Mouse (Mus musculus) spleen, embryonic (tissue): Measurements from ENCODE around the gene Nat8f2.
"Not testable (repeated sequence)": the region's sequence is repeated elsewhere in the genome, so short reads cannot be mapped to it uniquely, and the experiment has no call there.

ENCODE experiments used
- CTCF ChIA-PET: fragments of 350-600 bp; sonication (Branson Sonifier 250); formaldehyde crosslinking; loops from one replicate; lab custom pipeline; 2022; lab: Charles Lee

Nat8f2 gene

GRCm38 (mm10) chr6:85864900-85865639, 3.9 kb downstream of the Nat8f2 start:
- CTCF ChIA-PET = interaction anchor here (0.6 kb wide), 1 partner anchor 1953 kb away, joined by 6 read pairs; no protein-coding TSS in a partner anchor

GRCm38 (mm10) chr6:85863840-85864239, 5.1 kb downstream of the Nat8f2 start:
- CTCF ChIA-PET = no interaction called here

DNA sequence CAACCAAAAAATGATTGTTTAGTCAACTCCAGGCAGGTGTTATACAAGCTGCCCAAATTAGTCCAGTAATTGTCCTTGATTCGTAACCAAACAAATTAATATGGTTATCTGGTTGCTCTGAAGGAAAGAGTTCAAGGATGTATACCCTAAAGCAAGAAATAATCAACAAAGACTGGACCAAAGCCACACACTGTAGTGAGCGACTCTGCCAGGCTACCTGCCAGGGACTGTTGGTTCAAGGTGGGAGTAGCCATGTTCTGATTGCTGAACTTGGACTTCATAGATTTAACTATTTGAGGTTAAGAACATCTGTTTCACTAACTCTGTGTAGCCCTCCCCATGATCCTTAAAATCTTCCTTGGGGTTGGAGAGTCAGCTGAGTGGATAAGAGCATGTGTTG, 5.8 kb downstream of the Nat8f2 start:
- CTCF ChIA-PET = no interaction called here

DNA sequence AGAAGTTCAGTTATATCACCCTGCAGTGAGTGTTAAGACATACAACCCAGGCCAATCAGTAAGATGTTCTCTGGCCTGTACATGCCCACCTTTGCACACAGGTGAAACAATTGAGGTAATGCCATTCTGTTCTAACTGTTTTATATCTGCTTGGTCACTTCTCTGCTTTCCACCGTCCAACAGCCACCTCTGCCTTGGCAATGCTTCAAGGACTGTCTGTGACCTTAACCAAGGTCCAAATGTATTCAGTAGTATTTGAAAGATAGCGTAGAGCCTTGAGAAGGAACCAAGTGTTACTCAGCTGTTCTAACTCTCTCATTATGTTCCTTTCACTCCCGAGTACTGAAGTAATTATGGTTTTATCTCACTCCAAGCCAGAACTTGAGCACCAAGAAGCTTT, 6.4 kb downstream of the Nat8f2 start:
- CTCF ChIA-PET = no interaction called here

GRCm38 (mm10) chr6:85861247-85861646, 7.7 kb downstream of the Nat8f2 start:
- CTCF ChIA-PET = no interaction called here

GRCm38 (mm10) chr6:85856194-85856678, 12.7 kb downstream of the Nat8f2 start:
- CTCF ChIA-PET = no interaction called here

- CTCF ChIA-PET = no interaction called here
Observed at GRCm38 (mm10) chr6:85853481-85853880, 15.5 kb downstream of the Nat8f2 start.

- CTCF ChIA-PET = no interaction called here
Observed at GRCm38 (mm10) chr6:85851062-85851773, 17.7 kb downstream of the Nat8f2 start.

DNA sequence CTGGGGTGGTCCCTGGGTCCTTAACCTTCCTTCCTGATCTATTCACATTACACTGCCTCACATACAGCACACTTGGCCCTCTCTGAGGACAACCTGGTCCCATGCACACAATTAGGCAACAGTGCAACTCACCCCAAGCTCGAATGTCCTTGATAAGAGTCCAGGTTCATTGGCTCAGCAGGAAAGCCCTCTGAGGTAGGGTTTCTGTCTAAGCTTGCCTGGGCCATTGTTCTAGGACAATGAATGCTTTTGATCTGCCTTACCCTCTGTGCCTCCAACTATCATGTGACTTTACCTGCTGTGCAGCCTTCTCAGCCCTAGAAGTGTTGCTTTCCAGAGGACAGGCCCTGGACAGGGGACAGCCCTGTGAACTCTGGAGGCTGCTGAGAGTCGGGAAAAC, 19.7 kb downstream of the Nat8f2 start:
- CTCF ChIA-PET = no interaction called here

GRCm38 (mm10) chr6:85848140-85848539, 20.8 kb downstream of the Nat8f2 start:
- CTCF ChIA-PET = no interaction called here

GRCm38 (mm10) chr6:85846921-85847320, 22.0 kb downstream of the Nat8f2 start:
- CTCF ChIA-PET = no interaction called here

DNA sequence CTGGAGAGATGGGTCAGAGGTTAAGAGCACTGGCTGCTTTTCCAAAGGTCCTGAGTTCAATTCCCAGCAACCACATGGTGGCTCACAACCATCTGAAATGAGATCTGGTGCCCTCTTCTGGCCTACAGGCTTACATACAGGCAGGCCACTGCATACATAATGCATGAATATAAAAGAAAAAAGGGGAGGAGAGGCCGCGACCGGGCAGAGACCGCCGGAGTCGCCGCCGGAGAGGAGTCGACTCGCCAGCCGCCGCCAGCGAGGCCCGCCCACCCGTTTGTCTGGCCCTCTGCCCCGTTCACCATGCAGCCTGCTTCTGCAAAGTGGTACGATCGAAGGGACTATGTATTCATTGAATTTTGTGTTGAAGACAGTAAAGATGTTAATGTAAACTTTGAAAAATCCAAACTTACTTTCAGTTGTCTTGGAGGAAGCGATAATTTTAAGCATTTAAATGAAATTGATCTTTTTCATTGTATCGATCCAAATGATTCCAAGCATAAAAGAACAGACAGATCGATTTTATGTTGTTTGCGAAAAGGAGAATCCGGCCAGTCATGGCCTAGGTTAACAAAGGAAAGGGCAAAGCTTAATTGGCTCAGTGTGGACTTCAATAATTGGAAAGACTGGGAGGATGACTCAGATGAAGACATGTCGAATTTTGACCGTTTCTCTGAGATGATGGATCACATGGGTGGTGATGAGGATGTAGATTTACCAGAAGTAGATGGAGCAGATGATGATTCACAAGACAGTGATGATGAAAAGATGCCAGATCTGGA, 25.1 kb downstream of the Nat8f2 start:
- CTCF ChIA-PET = not testable (repeated sequence)

DNA sequence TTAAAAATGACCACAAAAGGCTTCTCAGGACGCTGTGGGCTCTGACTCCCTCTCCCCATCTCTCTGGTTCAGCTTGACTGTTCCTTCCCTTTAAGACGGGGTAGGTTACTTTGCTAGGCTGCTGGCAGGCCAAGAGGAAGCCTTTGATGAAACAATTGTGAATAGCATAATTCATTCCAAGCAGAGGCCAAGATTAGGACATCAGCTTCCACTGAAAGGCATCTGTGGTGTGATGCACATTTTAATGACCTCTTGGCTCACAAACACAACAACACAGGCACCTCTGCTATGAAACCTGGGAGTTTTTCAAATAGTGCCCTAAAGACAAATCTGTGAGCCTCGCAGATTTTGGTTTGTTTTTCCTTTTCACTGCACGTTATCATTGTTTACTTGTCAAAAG, 29.0 kb downstream of the Nat8f2 start:
- CTCF ChIA-PET = no interaction called here

DNA sequence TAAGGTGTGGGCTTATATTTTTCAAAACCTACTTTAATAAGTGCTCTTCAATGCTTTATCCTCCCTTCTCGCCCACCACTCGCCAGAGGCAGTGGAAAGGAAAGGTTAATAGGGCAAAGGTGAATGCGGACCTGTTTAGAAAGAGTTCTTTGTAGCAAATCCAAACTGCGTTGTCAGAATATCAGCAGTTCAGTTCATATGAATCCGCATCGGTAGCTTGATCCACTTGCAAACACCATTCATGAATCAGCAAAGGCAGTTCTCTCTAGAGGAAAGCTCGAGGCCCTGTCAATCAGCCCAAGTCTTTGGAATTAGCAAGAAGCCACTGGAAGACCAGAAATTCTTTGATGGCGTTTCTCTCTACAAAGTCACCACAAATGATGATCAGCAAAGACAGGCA, 30.3 kb downstream of the Nat8f2 start:
- CTCF ChIA-PET = no interaction called here

DNA sequence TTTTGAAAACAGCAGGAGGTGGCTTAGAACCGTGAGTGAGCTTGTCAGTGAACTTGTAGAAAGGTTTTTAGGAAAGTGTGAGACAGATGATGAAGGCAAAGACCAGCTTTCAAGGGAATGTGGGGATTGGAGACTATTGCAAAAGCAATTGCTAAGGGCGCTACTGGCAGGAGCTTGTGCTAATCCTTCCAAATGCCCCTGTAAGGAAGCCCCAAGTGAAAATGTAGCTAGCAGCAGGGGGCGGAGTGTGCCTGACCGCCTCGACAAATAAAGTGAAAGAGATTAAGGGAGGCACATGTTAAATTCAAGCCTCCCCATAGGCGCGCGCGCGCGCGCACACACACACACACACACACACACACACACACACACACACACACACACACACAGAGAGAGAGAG, 31.7 kb downstream of the Nat8f2 start:
- CTCF ChIA-PET = not testable (repeated sequence)

- CTCF ChIA-PET = not testable (repeated sequence)
Observed at GRCm38 (mm10) chr6:85836827-85837226, 32.1 kb downstream of the Nat8f2 start.

- CTCF ChIA-PET = not testable (repeated sequence)
Observed at GRCm38 (mm10) chr6:85836098-85836497, 32.9 kb downstream of the Nat8f2 start.

- CTCF ChIA-PET = not testable (repeated sequence)
Observed at GRCm38 (mm10) chr6:85835104-85835503, 33.9 kb downstream of the Nat8f2 start.

GRCm38 (mm10) chr6:85834504-85835100, 34.4 kb downstream of the Nat8f2 start:
- CTCF ChIA-PET = not testable (repeated sequence)

DNA sequence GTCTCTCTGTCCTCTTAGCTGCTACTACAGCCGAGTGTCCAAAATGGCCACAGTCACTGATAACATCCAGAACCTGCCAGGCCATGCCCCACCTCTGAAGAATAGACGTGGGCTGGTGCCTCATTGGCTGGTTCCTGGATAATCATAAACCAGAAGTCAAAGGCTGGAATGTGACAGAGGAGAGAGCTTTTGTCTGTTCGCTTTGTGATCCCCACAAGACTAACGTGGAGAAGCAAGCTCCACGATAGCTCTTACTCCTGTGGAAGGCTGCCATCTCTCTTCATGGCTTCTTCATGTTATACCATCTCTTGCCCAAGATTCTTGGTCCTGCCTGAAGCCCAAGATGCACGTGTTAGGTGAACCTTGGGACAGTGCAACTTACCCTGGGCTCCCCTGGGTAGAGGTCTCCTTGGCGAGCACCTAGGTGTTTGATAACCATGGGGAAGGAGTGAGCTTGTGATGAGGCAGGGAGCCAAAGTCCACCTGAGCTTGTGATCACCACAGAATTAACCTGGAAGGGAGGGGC, 37.1 kb downstream of the Nat8f2 start, which contains the start of gene Nat8:
Nat8 (minus strand) TSS at position 287 of the 526 bp plus-strand sequence.
- CTCF ChIA-PET = no interaction called here

- CTCF ChIA-PET = no interaction called here
Observed at GRCm38 (mm10) chr6:85829462-85829861, 39.5 kb downstream of the Nat8f2 start.
